Mouse (Mus musculus) neural tube, embryonic 13.5 days (tissue): ENCODE measurements around the gene Btbd3. TPM values are rescaled to one million over a fixed set of nuclear protein-coding genes. Genes with fewer than 3 reads are reported as not detected.
A peak's percentile ranks its signal among the peaks of the same experiment; 100 is the strongest.

Source experiments
- ATAC-seq: fragments of 200-750 bp; cut with Nextera tagmentation; 2 replicates; pipeline ENCODE4 v1.8.0; 2017; ENCODE audit warnings: low read depth, mild to moderate bottlenecking, moderate TSS enrichment, moderate library complexity
- H3K27ac ChIP-seq: fragments of 300-500 bp; sonication (generic); replicated peaks from 2 replicates; pipeline ENCODE4 v1.5.1; 2015; ENCODE audit warnings: moderate library complexity, mild to moderate bottlenecking, inconsistent platforms
- H3K27me3 ChIP-seq: fragments of 300-500 bp; sonication (generic); 2 replicates; pipeline ENCODE4 v1.6.1; 2015; ENCODE audit warnings: mild to moderate bottlenecking, inconsistent platforms
- H3K36me3 ChIP-seq: fragments of 300-500 bp; sonication (generic); 2 replicates; pipeline ENCODE4 v1.6.1; 2015; ENCODE audit warnings: mild to moderate bottlenecking, inconsistent platforms
- H3K4me1 ChIP-seq: fragments of 300-500 bp; sonication (generic); replicated peaks from 2 replicates; pipeline ENCODE4 v1.6.1; 2015; ENCODE audit warnings: inconsistent platforms
- H3K4me2 ChIP-seq: fragments of 300-500 bp; sonication (generic); 2 replicates; pipeline ENCODE4 v1.6.1; 2015; ENCODE audit warnings: inconsistent platforms, mild to moderate bottlenecking, moderate library complexity
- H3K4me3 ChIP-seq: fragments of 300-500 bp; sonication (generic); 2 replicates; pipeline ENCODE4 v1.5.1; 2015; ENCODE audit warnings: mild to moderate bottlenecking, inconsistent platforms
- H3K9ac ChIP-seq: fragments of 300-500 bp; sonication (generic); 2 replicates; pipeline ENCODE4 v1.6.1; 2015; ENCODE audit warnings: moderate library complexity, mild to moderate bottlenecking, inconsistent platforms
- H3K9me3 ChIP-seq: fragments of 300-500 bp; sonication (generic); 2 replicates; pipeline ENCODE4 v1.6.1; 2016; ENCODE audit warnings: inconsistent platforms
- WGBS: fragments of 180-500 bp; shearing (Covaris S2); methylation state at CpG from one replicate; pipeline ENCODE4 v1.1.7; 2015; 5-methylcytosine and 5-hydroxymethylcytosine counted together
- polyA plus RNA-seq: library from polyadenylated mRNA; unstranded; fragments of >200 nt; fragmentation: Nextera tagmentation; extraction: Ambion mirVana; gene quantifications from 2 replicates; pipeline ENCODE4 v1.2.1, GENCODE M21; 2015

The Btbd3 gene
- 18.2 and 20.7 TPM in 2 replicates for polyA plus RNA-seq

DNA sequence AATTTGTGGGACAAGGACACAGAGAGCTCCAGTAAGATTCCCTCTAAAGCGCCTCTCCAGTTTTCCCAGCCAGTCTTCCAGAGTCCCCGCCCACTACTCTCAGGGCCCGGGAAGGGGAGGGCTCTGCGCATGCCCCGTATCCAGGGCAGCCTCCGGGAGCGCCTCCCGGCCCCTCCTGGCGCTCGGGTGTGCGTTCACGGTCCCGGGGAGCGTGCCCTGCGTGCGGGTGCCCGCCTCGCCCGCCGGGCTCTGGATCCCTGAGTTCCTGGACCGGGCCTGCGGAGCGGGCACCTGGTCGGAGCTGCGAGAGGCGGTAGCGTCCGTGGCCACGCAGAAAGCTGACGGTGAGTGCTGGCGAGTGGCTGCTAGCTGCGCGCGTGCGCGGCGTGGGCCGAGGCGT lies at the start of gene Btbd3:
TSS of gene Btbd3 (plus strand) at position 155 of the 400 bp plus-strand sequence.
- H3K9me3 ChIP-seq = no peaks in the 10 kb centered on the region
- under 1% methylated on average over 39 of the region's 39 CpGs for WGBS
- H3K4me3 ChIP-seq = peak within 1 kb of the TSS; percentile 90

DNA sequence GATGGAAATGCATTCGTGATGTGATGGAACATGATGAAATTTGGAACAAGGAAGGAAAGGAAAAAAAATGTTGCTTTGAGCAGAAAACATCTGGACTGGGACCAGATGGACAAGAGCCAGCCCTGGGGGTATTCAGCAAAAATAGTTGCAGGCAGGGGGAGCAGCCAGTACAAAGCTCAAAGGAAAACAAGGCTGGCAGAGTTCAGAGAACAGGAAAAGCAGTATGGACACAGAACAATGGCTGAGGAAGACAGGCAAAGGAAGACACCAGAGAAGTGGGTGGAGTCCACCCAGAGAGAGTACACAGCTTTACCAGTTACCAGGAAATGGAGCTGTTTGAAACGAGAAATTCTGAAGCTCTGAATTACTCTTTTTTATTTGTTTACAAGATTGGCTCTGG lies 40.8 kb upstream of the Btbd3 start:
- no peak overlapping the region for H3K4me3 ChIP-seq
- no peaks in the 10 kb centered on the region for H3K9me3 ChIP-seq
- whole genome bisulfite sequencing = 50% methylated on average over 2 of the region's 2 CpGs
- H3K9ac ChIP-seq = no peak overlapping the region
- H3K4me1 ChIP-seq = no peaks in the 10 kb centered on the region
- no peak overlapping the region for H3K27ac ChIP-seq
- H3K36me3 ChIP-seq = no peaks in the 10 kb centered on the region
- no peak overlapping the region for H3K4me2 ChIP-seq
- no peaks in the 10 kb centered on the region for H3K27me3 ChIP-seq
- ATAC-seq = no peak

More for the DNA sequence above, at the start of gene Btbd3:
- Histone ChIP-seq H3K27ac (peak within 1 kb of the TSS; percentile 95), H3K27me3 (no peaks in the 10 kb centered on the region), H3K4me1 (peaks cover 34% of the 10 kb centered on the region), H3K9ac (peak within 1 kb of the TSS; percentile 91), H3K4me2 (peak within 1 kb of the TSS; percentile 79), H3K36me3 (no peaks in the 10 kb centered on the region)
- ATAC-seq = peak; percentile 99

DNA sequence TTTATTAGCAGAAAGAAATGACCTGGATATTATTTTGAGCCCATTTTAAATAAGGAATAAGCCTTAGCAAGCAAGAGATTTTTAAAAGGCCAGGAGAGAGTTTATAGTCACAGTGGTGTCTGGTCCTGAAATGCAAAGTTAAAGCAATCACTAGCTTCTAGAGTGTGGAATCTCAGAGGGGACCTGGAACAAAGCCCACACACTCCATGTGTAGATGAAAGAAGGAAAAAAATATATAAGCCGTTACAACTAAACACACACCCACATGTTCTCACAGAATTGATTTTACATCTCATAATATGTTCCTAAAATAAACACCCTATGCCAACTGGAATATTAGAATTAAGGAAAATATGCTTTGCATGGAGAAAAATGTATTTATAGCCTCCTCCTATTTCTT lies 36.1 kb upstream of the Btbd3 start:
- H3K27ac ChIP-seq = no peak overlapping the region
- no peaks in the 10 kb centered on the region for H3K36me3 ChIP-seq
- no peak for ATAC-seq
- H3K27me3 ChIP-seq = no peaks in the 10 kb centered on the region
- H3K4me1 ChIP-seq = no peaks in the 10 kb centered on the region
- H3K9ac ChIP-seq = no peak overlapping the region
- WGBS = 75% methylated on average over 1 of the region's 1 CpGs
- H3K4me2 ChIP-seq = no peak overlapping the region
- no peaks in the 10 kb centered on the region for H3K9me3 ChIP-seq
- H3K4me3 ChIP-seq = no peak overlapping the region

- no peaks in the 10 kb centered on the region for H3K9me3 ChIP-seq
- H3K27ac ChIP-seq = no peak overlapping the region
- no peak overlapping the region for H3K4me3 ChIP-seq
Measured at GRCm38 (mm10) chr2:138232247-138232646, 24.1 kb upstream of the Btbd3 start.

DNA sequence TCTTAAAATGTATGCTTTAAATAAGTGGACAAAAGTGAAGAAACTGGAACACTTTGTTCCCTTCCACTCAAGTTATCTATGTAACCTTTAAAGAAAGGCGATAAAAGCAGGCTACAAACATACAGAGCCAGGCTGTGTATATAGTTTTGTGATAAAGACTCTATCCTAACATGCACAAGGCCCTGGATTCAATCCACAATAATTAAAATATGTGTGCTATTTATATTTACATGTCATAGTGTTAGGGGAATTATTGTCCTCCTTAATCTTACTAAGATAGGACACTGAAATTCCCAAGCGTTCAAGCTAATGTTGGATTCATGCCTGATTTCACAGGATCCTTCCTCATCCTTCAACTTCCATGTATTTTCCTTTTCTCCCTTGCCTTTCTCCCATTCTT lies 20.2 kb upstream of the Btbd3 start:
- Histone ChIP-seq H3K27me3 (no peaks in the 10 kb centered on the region), H3K4me2 (no peak overlapping the region), H3K9ac (no peak overlapping the region), H3K27ac (no peak overlapping the region), H3K4me1 (no peaks in the 10 kb centered on the region), H3K36me3 (no peaks in the 10 kb centered on the region), H3K4me3 (no peak overlapping the region), H3K9me3 (no peaks in the 10 kb centered on the region)
- WGBS = 82% methylated on average over 2 of the region's 2 CpGs
- no peak for ATAC-seq

More at GRCm38 (mm10) chr2:138232247-138232646, 24.1 kb upstream of the Btbd3 start:
- ATAC-seq = no peak
- no peak overlapping the region for H3K4me2 ChIP-seq
- 79% methylated on average over 5 of the region's 5 CpGs for WGBS
- no peak overlapping the region for H3K9ac ChIP-seq
- H3K27me3 ChIP-seq = no peaks in the 10 kb centered on the region
- H3K36me3 ChIP-seq = no peaks in the 10 kb centered on the region
- H3K4me1 ChIP-seq = no peaks in the 10 kb centered on the region

DNA sequence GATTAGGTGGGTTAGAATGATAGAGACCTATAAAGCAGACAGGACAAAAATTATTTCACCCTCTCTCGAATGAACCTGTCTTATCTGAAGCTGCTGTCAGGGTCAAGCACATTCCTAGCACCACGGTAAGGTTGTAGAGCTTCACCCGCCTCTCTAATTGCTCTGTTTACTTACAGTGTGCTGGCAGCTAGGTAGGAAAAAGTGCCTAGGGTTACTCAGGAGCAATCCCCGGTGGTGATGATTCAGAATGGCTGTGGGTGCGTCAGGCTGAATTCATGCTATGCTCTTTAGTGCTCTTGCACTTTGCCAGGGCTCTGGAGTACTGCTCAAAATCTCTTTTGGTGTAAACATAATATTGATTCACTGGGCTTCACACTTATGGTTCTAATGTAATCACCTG lies 13.9 kb upstream of the Btbd3 start:
- Histone ChIP-seq H3K27me3 (no peaks in the 10 kb centered on the region), H3K36me3 (no peaks in the 10 kb centered on the region), H3K9me3 (no peaks in the 10 kb centered on the region), H3K4me3 (no peak overlapping the region), H3K4me1 (0 out of 2 replicates have a peak, but pooled peaks cover 6% of the 10 kb centered on the region), H3K9ac (no peak overlapping the region), H3K27ac (no peak overlapping the region), H3K4me2 (no peak overlapping the region)
- 69% methylated on average over 5 of the region's 5 CpGs for WGBS
- no peak for ATAC-seq

GRCm38 (mm10) chr2:138245631-138246289 lies 10.6 kb upstream of the Btbd3 start:
- Histone ChIP-seq H3K9me3 (no peaks in the 10 kb centered on the region), H3K4me1 (0 out of 2 replicates have a peak, but pooled peaks cover 6% of the 10 kb centered on the region), H3K27ac (no peak overlapping the region), H3K36me3 (no peaks in the 10 kb centered on the region), H3K4me3 (no peak overlapping the region), H3K9ac (no peak overlapping the region), H3K4me2 (no peak overlapping the region), H3K27me3 (no peaks in the 10 kb centered on the region)
- ATAC-seq = no peak
- WGBS = 54% methylated on average over 2 of the region's 2 CpGs

DNA sequence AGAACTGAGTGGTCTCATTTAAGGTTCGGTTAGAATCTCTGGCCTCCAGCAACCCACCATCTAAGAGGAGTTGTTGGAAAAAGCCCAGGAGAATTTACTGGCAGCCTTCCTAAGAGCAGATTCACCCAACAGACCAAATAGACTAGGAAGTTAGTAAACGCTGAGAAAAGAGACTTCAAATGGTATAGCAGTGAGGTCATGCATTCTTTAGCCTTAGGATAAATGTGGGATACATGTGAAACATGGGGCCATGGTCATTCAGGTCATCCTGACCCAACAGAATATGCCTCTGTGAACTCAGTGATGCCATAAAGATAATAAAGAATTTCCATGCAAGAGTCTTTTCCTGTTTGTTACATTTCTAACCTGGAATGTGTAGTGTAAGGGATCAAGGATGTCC lies 8.4 kb upstream of the Btbd3 start:
- Histone ChIP-seq H3K4me2 (no peak overlapping the region), H3K36me3 (no peaks in the 10 kb centered on the region), H3K27me3 (no peaks in the 10 kb centered on the region), H3K9me3 (no peaks in the 10 kb centered on the region), H3K4me1 (0 out of 2 replicates have a peak, but pooled peaks cover 6% of the 10 kb centered on the region), H3K4me3 (no peak overlapping the region), H3K27ac (no peak overlapping the region), H3K9ac (no peak overlapping the region)
- 69% methylated on average over 2 of the region's 2 CpGs for WGBS
- ATAC-seq = no peak

GRCm38 (mm10) chr2:138256851-138257471 lies 596 bp downstream of the Btbd3 start:
- under 1% methylated on average over 47 of the region's 51 CpGs for WGBS
- H3K9me3 ChIP-seq = no peaks in the 10 kb centered on the region
- H3K27ac ChIP-seq = peak overlapping the region; percentile 95
- peak overlapping the region; percentile 79 for H3K4me2 ChIP-seq
- peak overlapping the region; percentile 91 for H3K9ac ChIP-seq
- H3K4me1 ChIP-seq = peaks cover 34% of the 10 kb centered on the region
- H3K4me3 ChIP-seq = peak overlapping the region; percentile 90
- no peaks in the 10 kb centered on the region for H3K27me3 ChIP-seq
- H3K36me3 ChIP-seq = no peaks in the 10 kb centered on the region
- ATAC-seq = peak; percentile 85

DNA sequence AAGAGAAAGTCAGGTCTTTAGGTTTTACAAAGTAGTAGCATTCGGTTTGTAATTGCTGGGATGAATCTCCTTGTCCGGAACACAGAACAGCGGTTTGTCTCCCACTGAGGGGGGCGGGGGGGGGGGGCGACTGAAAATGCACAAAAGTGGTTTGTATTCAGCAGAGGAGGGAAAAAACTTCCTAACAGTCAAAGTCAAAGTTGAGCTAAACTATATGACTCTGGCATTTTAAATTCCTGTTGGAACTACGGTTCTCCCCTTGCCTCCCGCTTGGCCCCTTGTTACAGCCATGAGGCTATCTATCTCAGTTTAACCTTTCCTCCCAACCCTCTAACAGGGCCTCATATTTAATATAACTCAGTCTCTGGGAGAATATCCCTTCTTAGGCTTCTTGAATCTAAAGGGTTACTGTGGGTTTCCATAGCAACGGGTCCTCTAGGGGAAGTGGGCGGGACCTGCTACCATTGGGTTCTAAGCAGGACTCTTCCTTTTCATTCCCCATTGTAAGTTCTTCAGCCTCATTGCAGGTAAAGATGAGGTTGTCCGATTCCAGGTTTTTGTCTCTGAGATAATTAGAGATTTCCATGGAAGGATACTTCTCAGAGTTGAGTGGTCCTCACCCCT lies 1.4 kb downstream of the Btbd3 start:
- 0% methylated on average over 10 of the region's 10 CpGs for WGBS

GRCm38 (mm10) chr2:138261140-138261539 lies 4.8 kb downstream of the Btbd3 start:
- no peaks in the 10 kb centered on the region for H3K27me3 ChIP-seq
- no peak overlapping the region for H3K27ac ChIP-seq
- no peaks in the 10 kb centered on the region for H3K36me3 ChIP-seq
- no peak for ATAC-seq
- H3K4me1 ChIP-seq = peaks cover 55% of the 10 kb centered on the region
- no peaks in the 10 kb centered on the region for H3K9me3 ChIP-seq
- H3K4me3 ChIP-seq = no peak overlapping the region
- no peak overlapping the region for H3K4me2 ChIP-seq
- 89% methylated on average over 7 of the region's 7 CpGs for WGBS
- no peak overlapping the region for H3K9ac ChIP-seq

More for the DNA sequence above, 1.4 kb downstream of the Btbd3 start:
- Histone ChIP-seq H3K4me3 (peak overlapping the region; percentile 90), H3K36me3 (no peaks in the 10 kb centered on the region), H3K4me1 (peaks cover 34% of the 10 kb centered on the region), H3K9ac (peak overlapping the region; percentile 91), H3K27me3 (no peaks in the 10 kb centered on the region), H3K27ac (peak overlapping the region; percentile 95; the same call in 1 of the 2 replicates), H3K4me2 (peak overlapping the region; percentile 79), H3K9me3 (no peaks in the 10 kb centered on the region)
- no peak for ATAC-seq

DNA sequence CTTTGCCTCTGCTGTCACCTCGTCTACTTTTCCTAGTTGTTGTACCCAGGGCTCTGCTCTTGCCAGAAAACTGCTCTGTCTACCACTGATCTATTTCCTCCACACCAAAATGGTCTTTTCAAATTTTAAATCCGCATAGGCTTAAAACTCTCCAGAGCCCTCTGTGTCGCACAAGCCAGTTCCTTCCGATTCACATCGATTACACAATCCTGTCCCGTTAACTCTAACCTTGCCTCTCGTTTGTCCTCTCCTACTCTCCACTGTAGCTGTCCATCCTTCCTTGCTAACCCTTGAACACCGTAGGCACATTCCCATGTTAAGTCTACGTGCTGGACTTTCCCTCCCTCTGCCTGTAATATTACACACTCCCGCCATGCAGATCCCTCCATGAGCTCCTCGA lies 6.5 kb downstream of the Btbd3 start:
- ATAC-seq = no peak
- Histone ChIP-seq H3K9me3 (no peaks in the 10 kb centered on the region), H3K36me3 (no peaks in the 10 kb centered on the region), H3K27me3 (no peaks in the 10 kb centered on the region), H3K27ac (no peak overlapping the region), H3K9ac (no peak overlapping the region), H3K4me3 (no peak overlapping the region), H3K4me1 (peaks cover 63% of the 10 kb centered on the region), H3K4me2 (no peak overlapping the region)
- 90% methylated on average over 11 of the region's 11 CpGs for WGBS
